Mouse (Mus musculus): Measurements from ENCODE around the gene Abca5.

Abca5 gene

DNA sequence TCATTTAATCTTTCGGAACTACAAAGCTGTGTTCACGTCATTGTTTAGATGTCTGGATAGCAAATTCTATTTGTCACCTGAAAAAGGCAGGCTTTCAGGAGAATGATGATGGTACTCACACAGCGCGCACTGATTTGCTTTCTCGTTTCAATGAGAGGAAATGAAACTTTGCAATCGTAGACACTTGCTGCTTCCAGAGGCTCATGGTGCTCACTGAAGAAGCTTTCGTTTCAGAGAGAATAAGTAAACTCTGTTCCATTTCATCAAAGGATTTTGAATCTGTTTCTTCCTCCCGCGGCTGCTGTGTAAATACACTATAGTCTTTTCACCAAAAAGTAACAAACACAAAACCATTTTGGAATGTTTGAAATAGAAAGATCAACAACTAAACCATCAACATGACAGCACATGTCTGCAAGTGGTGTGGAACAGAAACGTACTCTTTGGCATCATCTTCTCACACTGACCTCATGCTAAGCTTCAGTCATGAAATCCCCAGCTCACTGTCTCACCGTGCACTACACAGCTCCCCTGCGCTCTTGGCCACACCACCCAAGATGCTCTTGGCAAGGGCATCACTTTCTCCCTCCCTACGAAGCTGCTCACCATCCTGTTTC is 39.5 kb downstream of the Abca5 start:
- no peak for DNase-seq (ENCODE audit: low spot score)

GRCm38 (mm10) chr11:110290586-110290985 is 46.9 kb downstream of the Abca5 start:
- no peak for DNase-seq (ENCODE audit: low spot score)

- no peak for DNase-seq (ENCODE audit: low spot score)
Observed at GRCm38 (mm10) chr11:110288423-110288822, 49.1 kb downstream of the Abca5 start.

- DNase-seq (ENCODE audit: low spot score) = no peak
Observed at GRCm38 (mm10) chr11:110287694-110288093, 49.8 kb downstream of the Abca5 start.

GRCm38 (mm10) chr11:110286331-110286730 is 51.2 kb downstream of the Abca5 start:
- DNase-seq (ENCODE audit: low spot score) = no peak

DNA sequence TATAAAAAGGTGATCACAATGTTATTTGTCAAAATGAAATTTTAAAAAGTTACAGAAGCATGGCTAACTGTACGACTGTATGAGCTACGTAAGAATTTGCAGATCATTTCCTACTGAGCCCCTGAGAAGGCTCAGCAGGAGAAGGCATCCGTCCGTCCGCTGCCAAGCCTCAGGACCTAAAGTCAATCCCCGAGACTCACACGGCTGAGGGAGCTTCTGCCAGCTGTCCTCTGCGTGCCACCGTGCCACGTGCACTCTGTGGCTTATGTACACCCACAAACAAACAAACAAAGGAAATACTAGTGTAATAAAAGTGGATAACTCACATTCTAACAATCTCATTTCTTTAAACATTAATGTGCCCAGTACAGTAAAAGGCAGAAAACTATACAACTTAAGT is 52.7 kb downstream of the Abca5 start:
- DNase-seq (ENCODE audit: low spot score) = no peak

DNA sequence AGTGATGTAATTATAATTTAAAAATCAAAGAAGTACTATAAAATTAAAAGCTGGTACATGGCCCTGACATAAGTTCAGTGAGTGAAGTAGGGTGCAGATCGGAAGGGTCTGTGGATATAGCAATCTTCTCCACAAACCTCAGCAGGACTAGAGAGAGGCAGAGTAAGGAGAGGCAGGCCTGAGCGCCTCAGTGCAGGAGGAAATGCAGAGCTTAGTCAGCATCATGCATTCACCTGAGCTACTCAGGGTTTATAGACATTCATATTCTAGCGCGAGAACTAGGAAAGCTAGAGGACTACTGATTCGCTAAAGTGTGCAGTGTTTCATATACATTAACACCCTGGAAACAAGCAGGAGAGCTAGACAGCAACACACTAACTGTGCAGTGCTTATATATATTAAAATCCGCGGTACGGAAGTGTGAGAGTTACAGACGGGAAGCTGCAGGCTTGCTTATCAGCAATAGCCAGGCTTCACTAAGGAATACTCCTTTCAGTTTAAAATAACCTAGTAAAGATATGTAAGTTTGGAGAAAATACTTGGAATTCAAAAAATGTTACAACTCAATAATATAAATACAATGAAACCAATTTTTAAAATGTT is 53.2 kb downstream of the Abca5 start:
- no peak for DNase-seq (ENCODE audit: low spot score)

GRCm38 (mm10) chr11:110274794-110275193 is 62.7 kb downstream of the Abca5 start:
- no peak for DNase-seq (ENCODE audit: low spot score)

DNA sequence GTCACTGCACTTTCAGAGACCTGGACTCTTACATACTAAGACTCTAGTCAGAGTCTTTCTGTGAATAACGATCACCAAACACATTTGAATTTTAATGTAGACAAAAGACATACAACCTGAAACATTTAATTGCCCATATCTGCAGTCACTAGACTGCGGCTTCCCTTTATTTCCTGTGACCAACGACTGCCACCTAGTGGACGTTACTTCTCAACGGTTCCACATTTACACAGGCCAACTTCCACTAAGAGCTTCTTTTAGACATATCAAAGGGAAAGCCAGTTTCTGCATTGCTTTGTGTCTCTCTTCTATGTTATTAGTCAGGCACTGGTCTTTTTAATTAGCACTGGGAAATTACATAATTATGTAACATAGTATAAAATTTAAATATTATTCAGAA is 65.8 kb downstream of the Abca5 start:
- DNase-seq (ENCODE audit: low spot score) = no peak

DNA sequence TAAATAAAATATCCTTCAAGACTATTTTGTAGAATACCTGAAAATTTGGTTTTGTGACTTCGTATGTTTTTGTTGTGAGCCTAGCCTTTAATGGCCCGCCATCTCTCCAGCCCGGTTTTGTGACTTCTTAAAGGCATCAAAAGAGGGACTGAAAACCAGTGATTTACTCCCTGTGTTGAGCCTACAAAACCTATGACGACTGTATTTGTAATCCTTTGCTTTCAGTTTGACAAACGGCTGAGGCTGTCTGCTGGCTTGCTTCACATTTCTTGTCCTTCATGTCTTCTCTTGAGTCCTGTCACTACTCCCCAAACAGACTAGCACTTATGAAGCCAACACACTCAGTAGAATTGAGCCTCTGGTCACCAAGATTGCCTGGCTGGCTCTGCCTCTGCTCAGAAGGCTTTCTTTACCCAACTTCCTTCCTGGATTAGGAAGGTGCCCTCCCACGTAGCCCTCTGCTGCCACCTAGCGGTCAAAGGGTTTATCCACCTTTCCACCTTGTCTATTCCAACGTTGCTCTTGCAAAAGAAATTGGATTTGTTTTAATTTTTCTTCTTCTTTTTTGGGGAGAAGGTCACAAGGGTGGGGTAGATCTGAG is 69.2 kb downstream of the Abca5 start:
- peak; percentile 74 for DNase-seq (ENCODE audit: low spot score)

DNA sequence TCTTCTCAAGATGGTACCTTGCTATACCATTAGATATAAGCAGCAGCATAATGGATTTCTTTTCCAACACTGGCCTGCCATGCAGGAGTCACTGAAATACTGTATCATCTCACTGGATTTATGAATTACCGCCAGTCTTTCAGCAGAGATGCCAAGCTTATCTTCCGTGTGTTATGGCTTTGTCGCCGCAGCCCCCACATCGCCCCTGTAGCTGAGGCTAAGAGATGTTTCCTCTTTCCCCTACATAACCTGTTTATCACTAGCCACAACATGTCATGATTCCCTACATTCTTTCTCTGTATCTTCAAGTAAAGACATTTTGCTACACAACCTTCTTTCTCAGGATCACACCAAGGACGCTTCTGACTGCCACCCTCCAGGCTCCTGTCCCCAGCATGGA is 70.3 kb downstream of the Abca5 start:
- DNase-seq (ENCODE audit: low spot score) = no peak

DNA sequence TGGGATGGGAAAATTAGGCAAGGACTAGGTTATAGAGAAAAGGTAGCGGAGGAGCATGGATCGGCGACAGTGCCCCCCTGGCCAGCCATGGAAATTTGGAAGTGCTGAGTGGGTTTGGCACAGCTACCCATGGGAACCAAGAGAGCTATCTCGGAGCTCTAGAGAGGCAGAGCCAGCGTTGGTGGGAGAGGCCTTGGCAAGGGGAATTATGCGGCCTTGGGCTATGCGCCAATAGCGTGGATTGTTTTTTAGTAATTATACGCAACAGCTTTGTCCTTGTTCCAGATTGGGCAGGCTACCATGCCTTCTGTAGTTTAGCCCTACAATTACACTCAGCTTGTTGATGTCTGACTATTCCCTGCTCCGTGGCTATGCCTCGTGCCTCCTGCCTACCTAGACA is 70.8 kb downstream of the Abca5 start:
- DNase-seq (ENCODE audit: low spot score) = no peak

GRCm38 (mm10) chr11:110261867-110262266 is 75.6 kb downstream of the Abca5 start:
- no peak for DNase-seq (ENCODE audit: low spot score)

DNA sequence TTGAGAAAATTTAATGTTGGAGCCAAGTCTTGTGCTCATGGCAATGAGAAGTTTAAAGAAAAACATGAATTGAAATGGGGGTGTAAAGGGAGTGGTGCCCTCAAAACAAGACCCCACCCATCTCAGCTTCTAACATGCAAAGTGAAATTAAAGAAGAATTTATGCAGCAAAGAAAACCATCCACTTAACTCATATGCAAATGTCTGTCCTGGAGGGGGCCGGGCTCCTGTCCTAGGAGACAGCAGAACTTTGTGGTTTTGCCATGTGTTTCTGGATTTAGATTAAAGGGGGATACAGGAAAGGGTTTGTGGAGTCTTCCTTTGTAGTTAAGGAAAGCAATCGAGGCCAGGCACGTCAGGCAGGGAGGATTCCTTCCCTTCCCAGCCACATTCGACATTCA is 79.6 kb downstream of the Abca5 start:
- no peak for DNase-seq (ENCODE audit: low spot score)

DNA sequence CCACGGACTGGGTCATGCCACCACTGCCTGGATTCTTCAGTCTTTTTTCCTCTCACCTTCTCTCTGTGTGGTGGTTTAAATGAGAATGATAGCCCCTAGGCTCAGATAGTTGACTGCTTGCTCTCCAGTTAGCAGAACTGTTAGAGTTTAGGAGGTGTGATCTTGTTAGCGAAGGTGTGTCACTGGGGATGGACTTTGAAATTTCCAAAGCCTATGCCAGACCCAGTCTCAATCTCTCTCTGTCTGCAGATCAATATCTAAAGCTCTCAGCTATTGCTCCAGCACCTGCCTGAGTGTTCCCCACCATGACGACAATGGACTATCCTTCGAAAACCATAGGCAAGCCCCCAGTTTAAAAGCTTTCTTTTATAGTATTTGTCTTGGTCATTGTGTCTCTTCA is 80.5 kb downstream of the Abca5 start:
- no peak for DNase-seq (ENCODE audit: low spot score)

DNA sequence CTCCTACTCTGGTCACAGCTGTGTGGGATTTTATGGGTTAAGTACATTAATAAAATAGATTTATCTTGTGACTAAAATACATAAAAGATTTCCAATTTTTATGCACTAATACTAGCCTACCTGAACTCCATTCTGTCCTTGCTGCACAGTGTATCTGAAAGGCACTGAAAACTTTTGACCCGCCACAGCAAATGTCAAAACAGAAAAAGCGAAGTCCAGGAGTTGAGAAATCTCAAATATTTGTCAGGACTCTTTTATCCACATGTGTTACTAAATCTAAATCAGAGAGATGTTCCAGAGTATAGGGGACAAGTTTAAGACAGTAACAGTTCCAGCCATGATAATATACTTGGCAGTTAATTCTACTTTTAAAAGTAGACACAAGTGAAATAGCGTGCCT is 85.3 kb downstream of the Abca5 start:
- no peak for DNase-seq (ENCODE audit: low spot score)

DNA sequence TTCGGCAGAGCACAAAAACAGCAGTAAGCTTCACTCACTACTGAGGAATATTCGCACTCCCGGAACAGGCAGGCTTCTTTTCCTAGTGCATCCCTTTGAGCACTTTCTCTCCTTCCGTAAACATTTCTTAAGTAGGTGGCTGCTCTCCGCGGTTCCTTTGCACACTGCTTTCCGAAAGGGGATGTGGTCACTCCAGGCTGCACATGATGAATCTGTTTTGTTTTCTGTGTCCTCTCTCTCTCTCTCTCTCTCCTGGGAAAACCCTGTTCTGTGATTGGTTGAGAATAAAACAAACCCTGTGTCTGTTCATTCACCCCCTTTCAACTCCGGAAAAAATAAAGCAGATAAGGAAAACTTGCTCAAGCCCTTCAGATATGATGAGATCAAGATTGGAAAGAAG is 86.0 kb downstream of the Abca5 start, which contains the start of gene Abca6:
Gene Abca6, minus strand, starts transcription at position 243 of the 400 bp plus-strand sequence.
- no peak for DNase-seq (ENCODE audit: low spot score)

DNA sequence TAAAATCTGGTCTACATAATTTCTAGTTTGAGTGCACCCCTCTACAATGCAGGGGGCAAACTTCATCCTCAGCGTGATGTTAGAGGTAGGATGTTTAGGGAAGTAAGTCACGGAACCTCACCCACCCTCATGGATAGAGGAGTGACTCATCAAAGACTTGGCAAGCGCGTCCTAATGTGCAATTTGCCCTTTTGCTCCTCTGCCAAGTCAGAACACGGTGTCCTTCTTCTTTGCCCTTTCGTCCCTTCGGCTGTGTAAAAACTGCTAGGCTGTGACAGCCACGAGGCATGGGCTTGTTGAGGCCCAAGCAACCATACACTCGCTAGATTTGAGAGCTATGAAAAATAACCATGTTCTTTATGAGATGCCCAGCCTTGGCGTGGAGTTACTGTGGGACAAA is 92.8 kb downstream of the Abca5 start:
- DNase-seq (ENCODE audit: low spot score) = no peak

DNA sequence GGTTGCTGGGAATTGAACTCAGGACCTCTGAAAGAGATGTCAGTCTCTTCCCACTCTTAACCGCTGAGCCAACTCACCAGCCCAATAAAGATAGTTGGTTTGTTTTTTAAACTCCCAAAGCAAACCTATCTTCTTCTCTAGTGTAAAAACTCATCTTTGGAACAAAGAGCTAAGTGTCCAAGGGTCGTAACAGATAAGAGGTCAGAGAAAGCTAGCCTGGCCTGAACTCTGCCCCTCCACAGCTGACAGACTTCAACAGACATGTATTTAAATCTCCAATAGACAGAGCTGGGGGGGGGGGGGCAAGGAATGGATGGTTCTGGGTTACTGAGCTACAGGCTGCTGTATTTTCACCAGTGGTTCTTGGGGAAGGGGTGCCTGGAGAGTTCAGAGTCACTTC is 100.0 kb downstream of the Abca5 start:
- DNase-seq (ENCODE audit: low spot score) = no peak

- DNase-seq (ENCODE audit: low spot score) = no peak
Observed at GRCm38 (mm10) chr11:110232975-110233374, 104.5 kb downstream of the Abca5 start.

All from urinary bladder, postnatal 10 days (tissue).